Mouse (Mus musculus) embryo, embryonic 10.5 days (tissue): ENCODE results near the gene Mamdc4.

Source experiments
- DNase-seq: peaks from one replicate; pipeline ENCODE4 v3.0.0-alpha.2; 2015; ENCODE audit warnings: low spot score

Gene Mamdc4

GRCm38 (mm10) chr2:25582466-25583119 lies 7.9 kb upstream of the Mamdc4 start:
- DNase-seq: no peak

- DNase-seq: no peak
Measured at GRCm38 (mm10) chr2:25581901-25582301, 7.3 kb upstream of the Mamdc4 start.

GRCm38 (mm10) chr2:25581294-25581864 lies 6.7 kb upstream of the Mamdc4 start, which contains the start of gene Ajm1:
TSS of gene Ajm1 (minus strand) at chr2:25581757.
- DNase-seq: peak; percentile 87

- DNase-seq: no peak
Measured at GRCm38 (mm10) chr2:25580621-25581101, 6.0 kb upstream of the Mamdc4 start.

GRCm38 (mm10) chr2:25579737-25580460 lies 5.3 kb upstream of the Mamdc4 start:
- DNase-seq: peak; percentile 68

- no peak for DNase-seq
Measured at GRCm38 (mm10) chr2:25578796-25579736, 4.4 kb upstream of the Mamdc4 start.

- DNase-seq: peak; percentile 59
Measured at GRCm38 (mm10) chr2:25577951-25578795, 3.5 kb upstream of the Mamdc4 start.

- DNase-seq: no peak
Measured at GRCm38 (mm10) chr2:25576965-25577891, 2.6 kb upstream of the Mamdc4 start.

- no peak for DNase-seq
Measured at GRCm38 (mm10) chr2:25576028-25576850, 1.6 kb upstream of the Mamdc4 start.

- peak; percentile 61 for DNase-seq
Measured at GRCm38 (mm10) chr2:25575432-25576027, 885 bp upstream of the Mamdc4 start.

- no peak for DNase-seq
Measured at GRCm38 (mm10) chr2:25574136-25574535, 509 bp downstream of the Mamdc4 start.

- DNase-seq: no peak
Measured at GRCm38 (mm10) chr2:25573068-25573467, 1.6 kb downstream of the Mamdc4 start.

- DNase-seq: no peak
Measured at GRCm38 (mm10) chr2:25571221-25571620, 3.4 kb downstream of the Mamdc4 start.

GRCm38 (mm10) chr2:25569323-25569722 lies 5.3 kb downstream of the Mamdc4 start:
- DNase-seq: no peak

GRCm38 (mm10) chr2:25568473-25569019 lies 6.1 kb downstream of the Mamdc4 start:
- DNase-seq: no peak

GRCm38 (mm10) chr2:25566558-25566957 lies 8.1 kb downstream of the Mamdc4 start:
- no peak for DNase-seq

- no peak for DNase-seq
Measured at GRCm38 (mm10) chr2:25565741-25566140, 8.9 kb downstream of the Mamdc4 start.

GRCm38 (mm10) chr2:25561946-25562345 lies 12.7 kb downstream of the Mamdc4 start:
- no peak for DNase-seq
